Mouse (Mus musculus): ENCODE data around the gene Baiap2l1. TPM values are rescaled to one million over a fixed set of nuclear protein-coding genes. Genes with fewer than 3 reads are reported as not detected.

Gene Baiap2l1
- polyA plus RNA-seq, 1 experiment from 2014 or later, result 5.6 TPM

Other genes starting within 250 kb of the Baiap2l1 start
- gene Bhlha15, start 167.8 kb downstream of the Baiap2l1 start, polyA plus RNA-seq (2016; fragmentation: Nextera tagmentation; extraction: Ambion mirVana), result 0.08 TPM in 2 replicates
- 35.9 and 36.6 TPM in 2 replicates for gene Tecpr1, start 134.5 kb downstream of the Baiap2l1 start, polyA plus RNA-seq (2016; fragmentation: Nextera tagmentation; extraction: Ambion mirVana)
- 126 and 150 TPM in 2 replicates for gene Bri3, start 113.7 kb downstream of the Baiap2l1 start, polyA plus RNA-seq (2016; fragmentation: Nextera tagmentation; extraction: Ambion mirVana)
- 1.6 and 1.7 TPM in 2 replicates for gene Nptx2, start 187.8 kb upstream of the Baiap2l1 start, polyA plus RNA-seq (2016; fragmentation: Nextera tagmentation; extraction: Ambion mirVana)